Mouse (Mus musculus) mouse embryonic stem cell (cell line): ENCODE data around the gene Ankrd11.

Experiments used
- in situ Hi-C, 2 experiments: fragments of 300-500 bp; cut with MboI; formaldehyde crosslinking; loops; 1 replicate in 1 of 2; 3 replicates in 1 of 2; pipeline ENCODE4 v1.14.3; 2019 to 2020; ENCODE audit warnings: low sequenced_read_pairs in 2 of 2, low pct_unique_long_range_greater_than_20kb in 1 of 2, mixed read lengths in 1 of 2; ENCODE audit not compliant: unreplicated experiment in 1 of 2

Ankrd11 gene

GRCm38 (mm10) chr8:122983178-122983942 is 58.7 kb downstream of the Ankrd11 start:
- in situ Hi-C loops, result no loop called here

DNA sequence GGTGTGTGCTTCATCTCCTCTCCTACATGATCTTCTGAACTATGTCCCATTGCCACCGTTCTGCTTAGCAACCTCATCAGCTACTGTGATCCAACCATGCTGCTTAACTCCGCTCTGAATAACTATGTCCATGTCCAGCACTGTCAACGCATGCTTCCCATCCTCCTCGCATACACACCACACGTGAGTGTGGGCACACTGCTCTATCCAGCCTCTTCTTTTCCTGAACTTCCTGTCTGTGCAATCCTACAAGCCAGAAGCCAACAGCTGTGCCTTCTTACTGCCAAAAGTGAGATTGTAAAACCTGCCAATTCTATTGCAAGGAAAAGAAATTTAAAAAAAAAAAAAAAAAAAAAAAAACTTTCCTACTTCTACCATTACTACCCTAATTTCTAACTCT is 60.4 kb downstream of the Ankrd11 start:
- in situ Hi-C loops, result no loop called here

GRCm38 (mm10) chr8:122979865-122980509 is 62.1 kb downstream of the Ankrd11 start:
- in situ Hi-C loops, result no loop called here

DNA sequence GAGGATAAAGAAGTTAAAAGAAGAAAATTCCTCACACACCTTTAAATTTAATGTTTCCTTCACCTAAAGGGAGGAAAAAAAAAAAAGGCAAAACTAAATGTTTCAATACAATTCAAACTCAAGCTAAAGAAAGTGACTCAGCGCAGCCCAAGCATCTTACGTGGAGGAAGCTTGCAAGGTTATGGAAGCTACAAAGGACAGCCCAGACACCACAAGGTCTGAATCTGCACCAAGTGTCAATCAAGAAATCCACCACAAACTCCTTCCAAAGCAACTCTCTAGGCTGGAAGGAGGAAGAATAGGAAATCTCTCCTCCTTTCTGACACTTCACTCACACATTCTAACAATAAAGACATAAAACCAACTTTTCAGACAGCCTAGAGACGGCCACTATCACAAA is 62.7 kb downstream of the Ankrd11 start:
- in situ Hi-C loops, result no loop called here

GRCm38 (mm10) chr8:122976046-122976445 is 66.0 kb downstream of the Ankrd11 start:
- in situ Hi-C loops, result no loop called here

DNA sequence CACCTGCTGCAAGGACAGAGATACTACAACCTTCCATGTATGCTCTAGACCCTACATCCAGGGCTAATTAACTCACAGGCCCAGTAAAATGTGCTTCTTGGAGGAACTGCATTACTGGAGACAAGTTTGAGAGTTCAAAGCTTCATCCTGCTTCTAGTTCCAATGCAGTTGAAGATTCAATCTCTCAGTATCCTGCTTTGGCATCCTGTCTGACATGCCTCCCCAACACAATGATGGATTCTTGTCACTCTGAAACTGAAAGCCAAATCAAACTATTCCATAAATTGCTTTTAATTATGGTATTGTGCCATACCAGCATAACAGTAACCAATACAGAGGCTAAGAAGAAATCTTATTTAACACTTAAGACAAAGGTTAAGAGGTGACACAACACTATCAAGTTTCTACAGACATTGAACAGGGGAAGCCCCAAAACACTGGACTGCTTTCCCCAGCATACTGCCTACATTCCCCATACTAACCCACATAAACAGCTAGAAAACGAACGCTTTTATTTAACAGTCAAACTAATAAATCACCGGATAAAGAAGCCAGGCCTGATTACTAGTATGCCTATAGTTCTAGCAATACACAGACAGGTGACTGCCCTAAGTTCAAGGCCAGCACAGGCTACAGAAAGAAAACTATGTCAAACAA is 72.0 kb downstream of the Ankrd11 start:
- in situ Hi-C loops, result no loop called here

- in situ Hi-C loops, result no loop called here
These were observed 73.9 kb downstream of the Ankrd11 start for GRCm38 (mm10) chr8:122968145-122968544.

GRCm38 (mm10) chr8:122966638-122967037 is 75.4 kb downstream of the Ankrd11 start:
- in situ Hi-C loops, result no loop called here

- in situ Hi-C loops, result no loop called here
These were observed 80.0 kb downstream of the Ankrd11 start for GRCm38 (mm10) chr8:122962046-122962445.

DNA sequence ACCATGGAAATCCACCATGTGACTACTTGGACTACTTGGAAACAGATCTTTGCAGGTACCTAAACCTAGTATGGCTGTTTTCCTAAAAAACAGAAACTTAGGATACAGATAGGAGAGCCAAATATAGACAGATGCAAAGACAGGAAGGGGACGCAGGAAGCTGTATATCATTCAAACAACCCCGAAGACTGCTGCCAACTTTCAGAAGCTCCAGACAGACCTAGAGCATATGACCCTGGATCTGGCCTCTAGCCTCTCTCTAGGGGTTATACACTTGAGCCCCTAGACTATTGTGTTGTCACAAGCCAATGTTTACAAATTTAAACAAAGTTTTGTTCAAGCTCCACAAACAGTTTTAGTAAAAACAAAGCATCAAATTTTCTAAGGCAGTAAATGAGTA is 80.6 kb downstream of the Ankrd11 start:
- in situ Hi-C loops, result no loop called here

DNA sequence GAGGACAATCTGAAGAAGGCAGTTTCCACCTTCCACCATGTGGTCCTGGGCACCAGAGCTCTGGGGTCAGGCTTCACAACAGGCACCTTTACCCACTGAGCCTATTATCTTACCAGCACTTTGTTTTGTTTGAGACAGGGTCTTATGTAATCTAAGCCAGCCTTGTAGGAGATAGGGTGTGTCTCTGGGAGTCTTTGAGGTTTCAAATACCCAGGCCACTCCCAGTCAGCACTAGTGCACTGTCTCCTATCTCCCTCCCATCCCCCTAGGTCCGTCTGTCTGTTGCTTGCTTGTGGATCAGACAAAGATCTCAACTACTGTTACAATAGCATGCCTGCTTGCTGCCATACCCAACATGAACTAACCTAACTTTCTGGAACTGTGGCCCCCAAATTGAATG is 81.1 kb downstream of the Ankrd11 start:
- in situ Hi-C loops, result no loop called here

DNA sequence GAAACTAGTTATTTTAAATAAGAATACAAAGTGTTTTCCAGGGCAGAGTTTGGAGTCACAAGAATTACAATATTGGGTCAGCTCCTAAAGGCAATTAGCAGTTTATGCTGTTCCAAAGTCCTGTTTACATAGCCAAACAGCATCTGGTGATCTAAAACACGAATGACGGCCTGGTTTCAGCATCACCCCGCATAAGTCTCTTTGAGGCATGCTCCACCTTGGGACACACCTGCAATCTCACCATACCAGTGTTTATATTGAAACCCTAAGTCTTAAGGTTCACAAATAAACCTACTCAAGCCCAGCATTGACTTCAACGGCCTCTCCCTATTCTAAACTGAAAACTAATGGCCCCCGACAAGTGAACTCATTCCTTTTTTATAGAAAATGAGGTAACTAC is 81.8 kb downstream of the Ankrd11 start:
- in situ Hi-C loops, result no loop called here

DNA sequence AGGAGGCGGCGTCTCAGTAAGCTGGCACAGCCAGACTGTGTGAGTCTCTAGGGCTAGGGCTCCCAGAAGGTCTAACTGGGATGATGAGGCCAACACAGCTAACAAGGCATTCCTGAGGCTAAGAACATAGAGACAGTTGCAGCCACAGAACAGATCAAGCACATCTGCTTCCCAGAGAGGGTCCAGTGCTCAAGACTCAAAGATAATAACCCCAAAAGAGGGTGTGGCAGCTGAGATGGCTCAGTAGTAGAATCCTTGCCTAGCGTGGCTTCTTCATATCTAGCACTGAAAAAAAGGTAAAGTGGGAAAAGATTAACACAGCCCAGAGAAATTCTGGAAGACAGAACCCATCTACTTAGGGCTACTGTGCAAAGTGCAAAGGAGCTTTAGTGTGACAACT is 86.1 kb downstream of the Ankrd11 start:
- in situ Hi-C loops, result no loop called here

DNA sequence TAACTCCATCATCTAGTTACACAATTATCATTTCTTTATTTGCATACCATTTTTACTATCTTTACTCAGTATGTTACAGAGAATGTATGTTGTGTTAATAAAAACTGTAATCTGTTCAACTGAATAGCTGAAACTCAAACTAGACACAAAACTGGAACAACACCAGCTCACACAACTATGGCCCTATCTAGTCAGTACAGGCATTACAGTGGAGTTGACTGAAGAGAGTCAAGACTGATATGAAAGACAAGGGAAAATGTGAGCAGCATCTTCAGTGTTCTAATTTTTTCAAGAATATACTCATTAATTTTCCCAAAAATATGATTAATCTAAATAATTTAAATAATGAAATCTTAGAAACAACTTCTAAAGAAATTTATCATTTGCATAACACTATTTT is 86.9 kb downstream of the Ankrd11 start:
- in situ Hi-C loops, result no loop called here

DNA sequence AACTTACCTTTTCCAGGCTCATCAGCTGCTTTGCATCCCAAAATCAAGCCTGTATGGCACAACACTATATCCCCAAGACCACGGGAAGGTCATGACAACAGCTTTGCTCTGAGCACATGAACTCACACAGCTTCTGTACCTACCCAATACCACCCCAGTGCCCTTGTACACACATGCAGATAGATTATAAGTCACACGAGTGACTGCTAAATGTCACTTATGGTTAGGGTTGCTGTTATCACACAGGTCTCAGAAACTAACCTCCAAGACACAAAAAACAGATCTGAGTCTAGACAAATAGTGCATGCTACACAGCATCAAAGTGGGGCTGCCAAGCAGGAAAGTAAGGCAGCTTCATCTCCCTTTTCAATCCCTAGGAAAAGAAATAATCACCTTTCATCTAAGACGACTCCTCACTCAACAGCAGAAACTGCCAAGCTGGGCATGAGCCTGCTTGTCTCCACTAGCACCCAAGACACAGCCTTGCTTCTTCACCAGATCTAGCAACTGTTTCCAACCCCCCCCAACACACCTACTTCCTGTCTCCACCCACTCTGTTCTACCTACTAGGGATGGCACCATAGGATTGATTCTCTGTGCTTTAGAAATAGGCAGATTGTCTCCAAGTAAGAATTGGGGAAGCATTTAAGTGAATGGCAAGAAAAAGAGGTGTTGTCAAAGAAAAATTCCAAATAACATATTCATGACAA is 87.8 kb downstream of the Ankrd11 start:
- in situ Hi-C loops, result no loop called here

DNA sequence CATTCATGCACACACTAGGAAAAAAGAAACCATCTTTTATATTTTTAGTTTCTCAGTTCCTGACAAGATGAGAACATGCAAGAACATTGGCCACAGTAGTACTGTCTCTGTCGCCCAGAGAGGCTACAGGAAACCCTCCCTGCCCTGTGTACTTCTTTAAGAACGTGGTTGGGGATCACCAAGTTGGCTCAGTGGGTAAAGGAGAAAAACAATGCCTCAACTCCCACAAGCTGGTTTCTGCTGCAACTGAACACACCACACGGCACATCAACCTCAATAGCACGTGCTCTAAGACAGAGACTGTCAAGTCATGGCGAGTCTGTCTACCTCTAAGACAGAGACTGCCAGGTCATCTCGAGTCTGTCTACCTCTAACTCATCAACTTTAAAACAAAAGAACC is 89.0 kb downstream of the Ankrd11 start:
- in situ Hi-C loops, result no loop called here

GRCm38 (mm10) chr8:122951456-122951855 is 90.6 kb downstream of the Ankrd11 start:
- in situ Hi-C loops, result no loop called here

- in situ Hi-C loops, result no loop called here
These were observed 92.4 kb downstream of the Ankrd11 start for GRCm38 (mm10) chr8:122949701-122950100.

DNA sequence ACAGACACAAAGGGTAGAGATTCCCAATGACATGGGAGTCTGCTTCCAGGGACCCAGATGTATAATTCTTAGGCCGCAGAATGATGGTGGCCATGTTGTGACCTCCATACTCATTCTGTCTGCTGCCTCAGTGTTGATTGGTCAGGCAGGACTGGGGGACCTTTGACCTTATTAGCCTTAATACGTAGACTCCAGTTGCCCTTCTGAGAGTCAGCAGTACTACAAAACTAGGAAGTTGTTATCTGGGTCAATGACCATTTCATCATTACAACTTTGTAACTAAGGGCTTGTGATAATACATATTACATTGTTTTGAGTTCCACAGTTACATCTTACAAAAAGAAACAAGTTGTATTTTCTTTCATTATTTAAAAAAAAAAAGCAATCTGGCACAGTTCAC is 96.3 kb downstream of the Ankrd11 start:
- in situ Hi-C loops, result no loop called here
